Mouse (Mus musculus) small intestine, adult 2 months (tissue): ENCODE results near the gene Gckr. TPM values are rescaled to one million over a fixed set of nuclear protein-coding genes. Genes with fewer than 3 reads are reported as not detected.
"Not testable (repeated sequence)": the region's sequence is repeated elsewhere in the genome, so short reads cannot be mapped to it uniquely, and the experiment has no call there.

Experiments
- H3K27ac ChIP-seq: fragments of 200-500 bp; 2 replicates; pipeline ENCODE4 v1.5.1; 2012; ENCODE audit warnings: low read depth, low read length, control low read depth, inconsistent platforms; ENCODE audit not compliant: insufficient read depth
- H3K27me3 ChIP-seq: fragments of 200-500 bp; 2 replicates; pipeline ENCODE4 v1.6.1; 2012; ENCODE audit warnings: mild to moderate bottlenecking, moderate library complexity, low read length, inconsistent platforms; ENCODE audit not compliant: control insufficient read depth, insufficient read depth
- H3K36me3 ChIP-seq: fragments of 200-500 bp; 2 replicates; pipeline ENCODE4 v1.6.1; 2012; ENCODE audit warnings: mild to moderate bottlenecking, low read length, control low read depth, inconsistent platforms; ENCODE audit not compliant: control insufficient read depth, insufficient read depth
- H3K4me1 ChIP-seq: fragments of 200-500 bp; 2 replicates; pipeline ENCODE4 v1.6.1; 2012; ENCODE audit warnings: low read length, inconsistent platforms, mixed read lengths; ENCODE audit not compliant: control insufficient read depth, insufficient read depth, insufficient read length
- H3K4me3 ChIP-seq: fragments of 200-500 bp; 2 replicates; pipeline ENCODE4 v1.5.1; 2012; ENCODE audit warnings: low read depth, mild to moderate bottlenecking, control low read depth, inconsistent platforms, low read length, moderate library complexity
- CTCF ChIP-seq: fragments of 200-500 bp; IDR thresholded peaks from 2 replicates; pipeline ENCODE4 v1.5.1; 2012; ENCODE audit warnings: low read depth, mild to moderate bottlenecking, control low read depth, inconsistent platforms, low read length, moderate library complexity, mixed read lengths; ENCODE audit not compliant: insufficient replicate concordance, insufficient read length; ENCODE audit errors: extremely low read depth
- POLR2A ChIP-seq: fragments of 200-500 bp; IDR thresholded peaks from 2 replicates; pipeline ENCODE4 v1.6.1; 2012; ENCODE audit warnings: low read depth, mild to moderate bottlenecking, control low read depth, inconsistent platforms, low read length, moderate library complexity
- WGBS: fragments of 180-500 bp; shearing (Covaris S2); methylation state at CpG from one replicate; pipeline ENCODE4 v1.1.7; 2018; 5-methylcytosine and 5-hydroxymethylcytosine counted together
- polyA plus RNA-seq: library from polyadenylated mRNA; depleted of rRNA; stranded (reverse); fragments of >200 nt; gene quantifications from 2 replicates; pipeline ENCODE4 v1.2.3, GENCODE M21; 2012; rRNA removed

Gckr gene
- polyA plus RNA-seq, 1 experiment: 0.05 TPM

- no peaks in the 10 kb centered on the region for H3K27me3 ChIP-seq
- no peaks in the 10 kb centered on the region for H3K36me3 ChIP-seq
- H3K4me1 ChIP-seq: no peaks in the 10 kb centered on the region
- no peak for TF ChIP-seq CTCF
- TF ChIP-seq POLR2A: no peak
- H3K4me3 ChIP-seq: no peak overlapping the region
- no peak overlapping the region for H3K27ac ChIP-seq
- 44% methylated on average over 3 of the region's 3 CpGs for WGBS
Measured at GRCm38 (mm10) chr5:31322776-31323175, 25.5 kb downstream of the Gckr start.

- H3K27ac ChIP-seq: no peak overlapping the region
- H3K4me3 ChIP-seq: no peak overlapping the region
- 48% methylated on average over 3 of the region's 3 CpGs for WGBS
- H3K27me3 ChIP-seq: no peaks in the 10 kb centered on the region
- no peaks in the 10 kb centered on the region for H3K4me1 ChIP-seq
- TF ChIP-seq CTCF (no peak), POLR2A (no peak)
- H3K36me3 ChIP-seq: no peaks in the 10 kb centered on the region
Measured at GRCm38 (mm10) chr5:31324085-31324484, 26.8 kb downstream of the Gckr start.

- WGBS: 14% methylated on average over 5 of the region's 5 CpGs
- no peaks in the 10 kb centered on the region for H3K36me3 ChIP-seq
- no peak overlapping the region for H3K27ac ChIP-seq
- no peak overlapping the region for H3K4me3 ChIP-seq
- no peaks in the 10 kb centered on the region for H3K27me3 ChIP-seq
- H3K4me1 ChIP-seq: no peaks in the 10 kb centered on the region
- TF ChIP-seq CTCF (no peak), POLR2A (no peak)
Measured at GRCm38 (mm10) chr5:31326850-31327249, 29.6 kb downstream of the Gckr start.

GRCm38 (mm10) chr5:31328255-31328654, 31.0 kb downstream of the Gckr start:
- Histone ChIP-seq H3K27ac (no peak overlapping the region), H3K4me3 (no peak overlapping the region), H3K36me3 (no peaks in the 10 kb centered on the region), H3K4me1 (no peaks in the 10 kb centered on the region), H3K27me3 (no peaks in the 10 kb centered on the region)
- 30% methylated on average over 7 of the region's 7 CpGs for WGBS
- TF ChIP-seq POLR2A (no peak), CTCF (peak; percentile 65; the same call in 1 of the 2 replicates)

GRCm38 (mm10) chr5:31357586-31357985, 60.3 kb downstream of the Gckr start:
- not testable (repeated sequence) for H3K27me3 ChIP-seq, H3K4me1 ChIP-seq, H3K4me3 ChIP-seq, H3K36me3 ChIP-seq, H3K27ac ChIP-seq
- WGBS: 72% methylated on average over 16 of the region's 16 CpGs

- H3K4me3 ChIP-seq: no peak overlapping the region
- no peaks in the 10 kb centered on the region for H3K27me3 ChIP-seq
- H3K27ac ChIP-seq: no peak overlapping the region
- H3K36me3 ChIP-seq: no peaks in the 10 kb centered on the region
- no peak for TF ChIP-seq POLR2A
- TF ChIP-seq CTCF: peak; percentile 32; the same call in 1 of the 2 replicates
- WGBS: 79% methylated on average over 6 of the region's 6 CpGs
- H3K4me1 ChIP-seq: no peaks in the 10 kb centered on the region
Measured at GRCm38 (mm10) chr5:31360955-31361354, 63.7 kb downstream of the Gckr start.

Other genes with a start within 250 kb of the Gckr start
- gene Atraid, start 249.1 kb upstream of the Gckr start, polyA plus RNA-seq: 29.3 and 51.4 TPM in 2 replicates
- gene Slc5a6, start 248.5 kb upstream of the Gckr start, polyA plus RNA-seq: 14.5 and 75.0 TPM in 2 replicates
- gene Cad, start 242.7 kb upstream of the Gckr start, polyA plus RNA-seq: 15.4 and 17.5 TPM in 2 replicates
- not detected in 2 replicates for gene Dnajc5g, start 191.2 kb upstream of the Gckr start, polyA plus RNA-seq
- gene Slc30a3, start 189.2 kb upstream of the Gckr start, polyA plus RNA-seq: 0.15 and 0.17 TPM in 2 replicates
- gene Trim54, start 180.7 kb upstream of the Gckr start, polyA plus RNA-seq: not detected in 2 replicates
- gene Ucn, start 158.6 kb upstream of the Gckr start, polyA plus RNA-seq: not detected in 2 replicates
- 29.1 and 33.2 TPM in 2 replicates for gene Mpv17, start 143.2 kb upstream of the Gckr start, polyA plus RNA-seq
- gene Gm29609, start 117.5 kb upstream of the Gckr start, polyA plus RNA-seq: 0.98 and 4.1 TPM in 2 replicates
- gene Gtf3c2, start 117.3 kb upstream of the Gckr start, polyA plus RNA-seq: 16.3 and 21.9 TPM in 2 replicates
- gene Snx17, start 104.2 kb upstream of the Gckr start, polyA plus RNA-seq: 37.8 and 56.9 TPM in 2 replicates
- 30.6 and 43.2 TPM in 2 replicates for gene Eif2b4, start 104.0 kb upstream of the Gckr start, polyA plus RNA-seq
- 29.0 and 65.0 TPM in 2 replicates for gene Zfp513, start 95.1 kb upstream of the Gckr start, polyA plus RNA-seq
- 39.3 and 67.7 TPM in 2 replicates for gene Ppm1g, start 76.8 kb upstream of the Gckr start, polyA plus RNA-seq
- gene Nrbp1, start 56.6 kb upstream of the Gckr start, polyA plus RNA-seq: 98.0 and 232 TPM in 2 replicates
- gene Gm9970, start 56.2 kb upstream of the Gckr start, polyA plus RNA-seq: 0.82 TPM in 1 of 2 replicates, not detected in the other
- gene Krtcap3, start 45.8 kb upstream of the Gckr start, polyA plus RNA-seq: 122 and 205 TPM in 2 replicates
- gene Ift172, start 6.3 kb upstream of the Gckr start, polyA plus RNA-seq: 18.1 and 20.9 TPM in 2 replicates
- 1.7 and 1.8 TPM in 2 replicates for gene Fndc4, start 1.4 kb upstream of the Gckr start, polyA plus RNA-seq
- 2.4 and 4.1 TPM in 2 replicates for gene Zfp512, start 155.0 kb downstream of the Gckr start, polyA plus RNA-seq
- 0.04 TPM in 1 of 2 replicates, not detected in the other for gene 4930548H24Rik, start 188.3 kb downstream of the Gckr start, polyA plus RNA-seq
- 1.9 and 3.1 TPM in 2 replicates for gene Gpn1, start 197.3 kb downstream of the Gckr start, polyA plus RNA-seq
- 3.7 and 8.7 TPM in 2 replicates for gene Slc4a1ap, start 229.6 kb downstream of the Gckr start, polyA plus RNA-seq
- 4.2 and 6.8 TPM in 2 replicates for gene Supt7l, start 230.4 kb downstream of the Gckr start, polyA plus RNA-seq